Mouse (Mus musculus) 3134 (cell line): ENCODE results near the gene Trim41.
"Not testable (repeated sequence)": the region's sequence is repeated elsewhere in the genome, so short reads cannot be mapped to it uniquely, and the experiment has no call there.

Experiments
- DNase-seq: peaks from one replicate; pipeline ENCODE4 v3.0.0-alpha.2; 2011; ENCODE audit warnings: low spot score; ENCODE audit not compliant: insufficient read length; ENCODE audit errors: extremely low read depth

Trim41 gene

GRCm38 (mm10) chr11:48816800-48817665 is at the start of gene Trim41:
Trim41 (minus strand) TSS chr11:48817353.
- peak; percentile 100 for DNase-seq

GRCm38 (mm10) chr11:48866481-48866880 is 49.3 kb upstream of the Trim41 start:
- DNase-seq: no peak

- DNase-seq: no peak
These were observed 46.7 kb upstream of the Trim41 start for GRCm38 (mm10) chr11:48863808-48864207.

GRCm38 (mm10) chr11:48862784-48863319 is 45.7 kb upstream of the Trim41 start:
- DNase-seq: no peak

- peak; percentile 38 for DNase-seq
These were observed 41.9 kb upstream of the Trim41 start for GRCm38 (mm10) chr11:48859014-48859413.

- peak; percentile 74 for DNase-seq
These were observed 36.5 kb upstream of the Trim41 start for GRCm38 (mm10) chr11:48853474-48854180.

GRCm38 (mm10) chr11:48852624-48853473 is 35.7 kb upstream of the Trim41 start:
- DNase-seq: peak; percentile 31

- DNase-seq: peak; percentile 27
These were observed 35.0 kb upstream of the Trim41 start for GRCm38 (mm10) chr11:48852190-48852589.

GRCm38 (mm10) chr11:48851270-48851995 is 34.3 kb upstream of the Trim41 start:
- no peak for DNase-seq

- DNase-seq: no peak
These were observed 33.1 kb upstream of the Trim41 start for GRCm38 (mm10) chr11:48850240-48850639.

GRCm38 (mm10) chr11:48846881-48847280 is 29.7 kb upstream of the Trim41 start:
- DNase-seq: no peak

- DNase-seq: not testable (repeated sequence)
These were observed 29.2 kb upstream of the Trim41 start for GRCm38 (mm10) chr11:48846362-48846761.

GRCm38 (mm10) chr11:48845244-48845815 is 28.2 kb upstream of the Trim41 start:
- no peak for DNase-seq

GRCm38 (mm10) chr11:48844309-48844708 is 27.2 kb upstream of the Trim41 start:
- DNase-seq: peak; percentile 33

- DNase-seq: no peak
These were observed 26.0 kb upstream of the Trim41 start for GRCm38 (mm10) chr11:48843202-48843601.

- DNase-seq: no peak
These were observed 25.2 kb upstream of the Trim41 start for GRCm38 (mm10) chr11:48842378-48842792.

- DNase-seq: no peak
These were observed 24.1 kb upstream of the Trim41 start for GRCm38 (mm10) chr11:48841213-48841612.

- DNase-seq: no peak
These were observed 23.7 kb upstream of the Trim41 start for GRCm38 (mm10) chr11:48840805-48841204.

GRCm38 (mm10) chr11:48838879-48839680 is 21.9 kb upstream of the Trim41 start:
- DNase-seq: no peak
